Mouse (Mus musculus) layer of hippocampus, postnatal 10 days (tissue): Measurements from ENCODE around the gene Tuba1b. TPM values are rescaled to one million over a fixed set of nuclear protein-coding genes. Genes with fewer than 3 reads are reported as not detected.
"Not testable (repeated sequence)": the region's sequence is repeated elsewhere in the genome, so short reads cannot be mapped to it uniquely, and the experiment has no call there.

ENCODE experiments used
- DNase-seq, 2 experiments: peaks; one replicate each; pipeline ENCODE4 v3.0.0; 2021; ENCODE audit warnings: low spot score in 2 of 2
- total RNA-seq, 2 experiments: library from RNA; stranded (reverse); gene quantifications; 2 replicates each; pipeline ENCODE4 v1.2.3; 2021

The Tuba1b gene
- total RNA-seq, 2 experiments from 2014 or later = 931 to 937 TPM

DNA sequence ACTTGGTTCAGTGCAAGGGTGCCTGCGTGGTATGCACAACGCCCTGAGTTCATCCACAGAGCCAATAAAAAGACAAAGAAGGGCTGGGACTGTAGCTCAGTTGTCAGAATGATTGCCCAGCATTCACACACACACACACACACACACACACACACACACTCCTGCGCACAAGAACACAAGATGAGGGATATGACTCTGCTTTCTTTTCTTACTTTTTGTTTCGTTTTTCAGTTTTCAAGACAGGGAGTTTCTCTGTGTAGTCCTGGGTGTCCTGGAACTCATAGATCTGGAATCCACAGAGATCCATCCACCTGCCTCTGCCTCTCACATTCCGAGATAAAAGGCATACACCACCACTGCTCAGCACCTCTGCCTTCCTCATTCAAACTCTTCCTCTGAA lies 6.8 kb downstream of the Tuba1b start:
- no peak for DNase-seq

DNA sequence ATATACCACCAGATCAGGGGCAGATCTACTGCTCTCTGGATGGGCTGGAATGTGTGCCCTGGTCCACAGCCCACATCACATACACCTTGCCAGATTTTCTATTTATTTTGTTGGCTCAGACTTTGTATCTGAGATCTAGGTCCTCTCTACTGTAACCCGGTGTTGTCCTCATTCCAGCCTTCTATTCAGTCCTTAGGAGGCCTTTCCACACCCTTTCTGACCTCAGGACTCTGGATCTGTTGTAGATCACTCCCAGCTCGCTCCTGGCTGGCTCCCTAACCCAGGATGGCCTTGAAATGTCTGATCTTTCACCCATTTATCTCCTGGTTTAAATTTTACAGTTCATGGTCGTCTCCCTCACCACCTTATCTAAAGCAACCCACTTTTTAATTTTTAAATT lies 9.7 kb downstream of the Tuba1b start:
- no peak for DNase-seq

DNA sequence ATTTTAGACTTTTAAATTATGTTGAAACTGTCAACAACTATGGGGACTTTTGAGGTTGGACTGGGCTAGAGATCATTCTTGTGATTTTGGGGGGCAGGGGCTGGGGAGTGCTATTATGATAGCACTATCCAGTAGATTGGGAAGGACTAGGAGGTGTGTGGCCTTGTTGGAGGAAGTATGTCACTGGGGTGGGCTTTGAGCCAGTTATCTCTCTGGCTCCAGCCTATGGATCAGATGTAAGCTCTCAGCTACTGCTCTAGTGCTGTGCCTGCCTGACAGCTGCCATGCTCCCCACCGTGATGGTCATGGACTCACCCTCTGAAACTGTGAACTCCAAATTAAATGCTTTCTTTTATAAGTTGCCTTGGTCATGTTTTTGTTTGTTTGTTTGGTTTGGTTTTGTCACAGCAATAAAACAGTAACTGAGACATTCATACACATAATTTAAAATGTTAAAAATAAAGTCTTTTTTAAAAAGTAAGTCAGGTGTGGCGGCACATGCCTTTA lies 11.3 kb downstream of the Tuba1b start:
- no peak for DNase-seq

DNA sequence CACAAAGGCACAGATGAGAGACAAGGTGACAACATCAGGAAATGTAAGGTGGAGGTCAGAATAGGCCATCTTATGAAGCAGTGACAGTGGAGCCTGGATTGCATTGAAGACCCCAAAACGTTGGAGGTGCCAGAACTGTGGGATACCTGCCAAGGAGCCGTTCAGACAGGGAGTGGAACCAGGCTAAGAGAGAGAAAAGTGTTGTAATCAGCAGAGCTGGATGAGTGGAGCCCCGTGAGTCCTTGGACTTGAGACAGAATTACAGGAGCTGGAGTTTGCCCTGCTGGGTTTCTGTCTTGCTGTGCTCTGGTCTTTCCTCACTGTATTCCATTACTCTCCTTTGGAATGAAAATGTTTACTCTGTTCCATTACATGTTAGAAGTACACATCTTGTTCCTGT lies 11.8 kb downstream of the Tuba1b start:
- DNase-seq = no peak

DNA sequence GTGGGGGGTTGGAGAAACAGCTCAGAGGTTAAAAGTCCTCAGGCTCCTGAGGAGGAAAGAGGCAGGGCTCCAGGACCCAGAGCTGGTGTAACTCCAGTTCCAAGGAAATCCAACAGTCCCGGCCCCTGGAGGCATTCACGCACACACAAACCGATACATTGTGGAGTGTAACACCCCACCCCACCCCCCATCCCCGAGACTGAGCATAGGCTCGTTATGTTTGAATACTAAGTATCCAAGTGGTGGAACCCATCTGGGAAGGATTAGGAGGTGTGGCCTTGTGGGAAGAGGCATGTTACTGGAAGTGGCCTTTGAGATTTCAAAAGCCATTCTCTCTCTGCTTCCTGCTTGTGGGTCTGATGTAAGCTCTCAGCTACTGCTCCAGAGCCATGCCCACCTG lies 12.9 kb downstream of the Tuba1b start:
- no peak for DNase-seq

DNA sequence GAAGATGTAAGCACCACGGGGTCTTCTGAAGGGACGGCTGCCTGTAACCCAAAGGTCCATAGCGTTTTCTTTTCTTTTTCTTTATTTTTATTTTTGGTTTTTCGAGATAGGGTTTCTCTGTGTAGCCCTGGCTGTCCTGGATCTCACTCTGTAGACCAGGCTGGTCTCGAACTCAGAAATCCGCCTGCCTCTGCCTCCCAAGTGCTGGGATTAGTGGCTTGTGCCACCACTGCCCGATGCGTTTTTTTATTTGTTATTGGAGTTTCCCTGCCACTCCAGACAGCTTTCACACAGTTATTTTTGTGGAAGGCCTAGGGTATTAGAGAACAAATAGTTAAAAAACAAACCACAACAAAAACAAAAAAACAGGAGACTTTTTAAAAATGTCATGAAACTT lies 15.9 kb downstream of the Tuba1b start:
- not testable (repeated sequence) for DNase-seq

DNA sequence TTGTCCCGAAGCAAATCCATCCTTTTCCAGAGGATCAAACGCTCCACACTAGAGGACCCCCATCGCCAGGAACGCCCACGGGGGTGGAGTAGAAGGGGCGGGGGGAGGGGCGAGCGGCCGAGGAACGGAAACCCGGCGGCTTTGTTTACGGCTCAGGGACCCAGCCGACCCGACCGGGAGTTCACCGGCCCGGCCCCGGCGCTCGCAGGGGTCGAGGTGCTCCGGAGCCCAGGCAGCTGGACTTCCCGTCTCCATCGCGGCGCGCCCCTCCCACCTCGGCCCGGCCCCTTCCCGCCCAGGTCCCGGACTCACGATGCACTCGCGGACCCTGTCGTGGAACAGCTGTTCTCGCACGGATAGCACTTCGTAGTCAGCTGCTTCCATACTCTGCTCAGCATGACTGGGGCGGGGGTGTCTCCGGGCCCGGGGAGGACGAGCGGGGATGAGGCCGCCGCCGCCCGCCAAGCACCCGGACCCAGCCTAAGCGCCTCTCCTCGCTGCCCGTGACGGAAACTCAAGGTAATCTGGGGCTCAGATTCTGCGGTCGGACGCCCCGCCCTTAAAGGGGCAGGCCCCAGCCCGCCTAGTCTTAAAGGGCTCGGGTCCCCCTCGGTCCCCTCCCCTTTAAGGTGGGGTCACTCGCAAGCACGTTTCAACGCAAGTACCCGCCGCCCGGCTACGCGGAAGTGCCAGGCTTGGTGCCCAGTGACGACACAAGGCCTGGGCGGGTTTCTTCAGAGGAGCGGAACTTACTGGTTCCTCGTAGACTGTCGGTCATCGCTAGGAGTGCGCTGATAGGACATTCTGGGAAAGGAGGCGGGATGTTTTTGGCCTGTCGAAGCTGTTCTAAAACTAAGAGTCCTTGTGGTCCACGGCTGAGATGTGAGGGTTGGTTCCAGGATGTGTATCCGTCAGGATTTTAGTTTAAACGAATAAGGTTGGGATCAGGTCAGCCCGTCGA lies 16.5 kb downstream of the Tuba1b start, which contains the start of gene Lmbr1l:
Gene Lmbr1l, minus strand, starts transcription at position 694 of the 961 bp plus-strand sequence.
- peak; percentile 98 to 99 for DNase-seq

DNA sequence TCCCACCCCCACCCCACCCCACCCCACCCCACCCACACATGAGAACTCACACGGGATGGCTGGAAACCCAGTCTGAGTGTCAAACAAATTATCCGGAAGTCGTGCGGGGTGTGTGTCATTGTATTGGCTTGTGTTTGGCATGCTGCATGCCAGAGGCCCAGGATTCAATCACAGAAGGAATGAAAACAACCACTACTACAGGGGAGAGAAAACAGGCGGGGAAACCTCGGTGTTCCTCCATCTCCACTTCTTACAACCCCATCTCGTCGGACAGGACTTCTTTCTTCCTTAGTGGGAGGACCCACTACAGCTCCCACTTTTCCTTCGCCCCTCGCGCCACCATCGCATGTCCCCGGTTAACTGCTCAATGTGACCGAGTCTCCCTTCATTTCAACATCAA lies 17.3 kb downstream of the Tuba1b start:
- DNase-seq = peak in 1 of 2 experiments; percentile 37

DNA sequence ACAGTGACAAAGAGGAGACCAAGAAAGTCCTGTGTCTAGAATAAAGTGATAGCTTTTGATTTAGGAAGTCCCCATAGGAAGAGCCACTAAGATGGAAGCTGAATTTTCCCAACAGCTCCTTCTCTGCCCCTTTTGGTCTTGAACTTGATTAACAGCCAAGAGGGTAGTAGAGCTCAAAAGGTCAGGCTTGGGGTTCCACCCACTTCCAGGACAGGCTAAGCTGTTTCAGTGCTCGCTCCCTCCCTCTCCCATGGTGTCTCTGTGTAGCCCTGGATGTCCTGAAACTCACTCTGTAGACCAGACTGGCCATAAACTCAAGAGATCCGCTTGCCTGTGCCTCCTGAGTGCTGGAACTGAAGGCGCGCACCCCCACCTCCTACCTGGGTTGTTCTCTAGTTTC lies 18.3 kb downstream of the Tuba1b start:
- no peak for DNase-seq

DNA sequence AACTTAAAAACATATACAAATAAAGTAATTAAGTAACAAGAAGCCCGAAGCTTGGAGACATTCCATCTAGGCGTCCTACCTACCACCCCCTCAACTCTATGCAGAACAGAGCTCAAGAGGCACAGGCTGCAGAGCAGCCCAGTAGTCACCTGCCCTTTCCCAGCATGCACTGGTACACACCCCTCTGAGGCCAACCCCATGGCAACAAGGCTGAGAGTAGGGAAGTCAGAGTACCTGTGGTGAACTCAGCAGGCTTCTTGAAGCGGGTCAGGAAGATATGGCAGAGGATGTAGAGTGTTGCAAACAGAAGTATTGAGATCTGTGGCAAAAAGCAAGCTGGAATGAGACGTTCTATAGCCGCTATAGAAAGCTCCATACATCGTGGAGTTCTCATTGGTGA lies 19.5 kb downstream of the Tuba1b start:
- DNase-seq = no peak

DNA sequence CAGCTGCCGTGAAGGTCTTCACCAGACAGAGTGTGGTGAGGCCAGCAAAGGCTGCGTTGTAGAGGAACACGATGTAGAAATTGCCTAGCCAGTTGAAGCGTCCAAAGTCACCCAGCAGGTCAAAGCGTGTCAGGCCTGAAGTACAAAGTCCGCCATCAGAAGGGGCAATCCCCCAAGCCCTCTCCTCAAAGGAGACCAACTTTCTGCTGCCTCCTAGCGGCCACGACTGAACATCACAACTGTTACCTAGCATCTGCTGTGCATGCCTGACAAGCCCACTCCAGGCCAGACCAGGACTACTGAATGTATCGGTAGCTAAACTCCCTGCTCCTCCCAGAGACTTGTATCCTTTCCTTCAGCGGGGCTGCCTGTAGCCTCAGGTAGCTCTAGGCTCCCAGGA lies 29.7 kb downstream of the Tuba1b start:
- DNase-seq = peak; percentile 57 to 61

DNA sequence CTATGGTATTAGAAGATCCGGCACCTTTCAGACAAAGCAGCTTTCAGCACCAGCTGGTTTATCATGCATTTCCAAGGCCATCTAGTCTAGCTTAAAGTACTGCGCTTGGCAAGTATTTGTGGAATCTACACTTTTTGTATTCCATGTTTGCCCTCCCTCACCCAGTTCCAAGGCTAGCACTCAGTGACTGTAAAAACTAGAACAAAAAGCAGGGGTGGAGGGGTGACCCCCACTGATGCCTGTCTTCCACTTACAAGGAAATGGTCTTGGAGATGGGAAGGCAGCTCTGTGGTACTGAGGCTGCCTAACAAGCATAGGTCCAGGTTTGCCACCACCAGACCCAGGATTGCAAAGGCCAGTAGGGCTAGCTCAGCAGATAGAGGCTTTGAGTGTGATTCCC lies 31.8 kb downstream of the Tuba1b start:
- no peak for DNase-seq

DNA sequence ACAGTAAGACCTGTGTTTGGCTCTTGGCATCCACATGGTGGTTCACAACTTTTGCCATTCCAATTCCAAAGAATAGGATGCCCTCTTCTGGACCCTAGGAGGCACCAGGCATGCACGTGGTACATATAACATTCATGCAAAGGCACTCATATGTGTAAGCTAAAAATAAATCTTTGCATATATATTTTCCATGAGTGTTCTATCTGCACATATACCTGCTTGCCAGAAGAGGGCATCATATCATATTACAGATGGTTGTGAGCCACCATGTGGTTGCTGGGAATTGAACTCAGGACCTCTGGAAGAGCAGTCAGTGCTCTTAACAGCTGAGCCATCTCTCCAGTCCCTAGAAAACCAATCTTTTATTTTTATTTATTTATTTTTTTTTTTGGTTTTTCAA lies 32.8 kb downstream of the Tuba1b start:
- no peak for DNase-seq

DNA sequence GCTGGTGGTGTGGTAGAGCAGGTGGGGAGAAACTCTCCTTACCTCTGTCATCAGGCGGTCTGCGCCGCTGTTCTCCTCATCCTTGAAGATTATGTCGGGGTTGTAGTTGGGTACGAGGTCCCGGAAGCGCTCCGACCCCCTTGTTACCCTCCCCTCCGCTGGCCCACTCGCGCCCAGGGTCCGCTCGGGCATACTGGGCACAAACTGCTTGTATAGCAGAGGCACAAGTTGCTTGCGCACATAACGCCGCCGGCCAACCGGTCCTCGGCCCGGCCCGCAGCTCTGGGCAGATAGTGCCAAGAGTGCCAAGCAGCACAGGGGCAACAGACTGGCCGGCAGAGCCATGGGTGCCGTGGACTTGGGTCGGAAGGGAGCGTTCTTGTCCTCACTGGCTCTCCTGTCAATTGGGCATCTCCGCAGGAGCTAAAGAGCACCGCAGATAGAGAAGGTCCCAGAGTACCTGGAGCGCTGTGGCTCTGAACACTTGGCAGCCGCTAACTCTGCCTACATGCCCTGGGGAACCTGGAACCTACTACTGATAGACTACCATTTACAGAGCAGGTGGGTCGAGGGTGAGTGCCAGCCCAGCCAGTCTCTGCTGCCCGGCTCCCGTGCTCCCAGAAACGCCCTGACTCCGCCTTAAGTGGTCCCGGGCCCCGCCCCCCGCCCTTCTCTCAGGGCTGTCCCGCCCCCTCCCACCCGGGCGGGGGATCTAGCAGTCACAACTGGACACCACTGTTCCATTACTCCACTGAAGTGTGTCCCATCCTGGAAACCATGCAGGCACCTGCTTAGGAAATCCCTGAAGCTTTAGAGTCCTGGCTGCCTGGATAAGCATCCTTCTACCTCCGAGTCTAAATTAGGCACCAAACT lies 36.2 kb downstream of the Tuba1b start, which contains the start of gene Dhh:
Gene Dhh, minus strand, starts transcription at position 613 of the 873 bp plus-strand sequence.
- no peak for DNase-seq

DNA sequence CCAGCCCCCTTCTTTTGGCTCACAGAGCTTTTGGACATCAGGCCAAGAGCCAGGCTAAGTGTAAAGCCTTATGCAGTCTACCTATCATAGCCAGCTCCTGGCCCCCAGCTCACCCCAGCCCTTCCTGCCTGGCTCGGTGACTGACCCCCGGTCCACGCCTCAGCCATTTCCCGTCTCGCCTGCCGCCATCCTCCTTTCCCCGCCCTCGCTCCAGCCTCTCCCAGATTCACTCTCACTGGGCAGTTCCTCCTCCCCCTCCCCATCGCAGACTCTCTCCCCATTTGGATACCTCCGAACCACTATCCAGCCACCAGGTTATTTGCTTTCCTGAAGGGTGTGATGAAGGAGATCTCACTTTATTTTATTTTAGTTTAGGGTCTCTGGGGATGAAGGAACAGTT lies 36.9 kb downstream of the Tuba1b start:
- no peak for DNase-seq

DNA sequence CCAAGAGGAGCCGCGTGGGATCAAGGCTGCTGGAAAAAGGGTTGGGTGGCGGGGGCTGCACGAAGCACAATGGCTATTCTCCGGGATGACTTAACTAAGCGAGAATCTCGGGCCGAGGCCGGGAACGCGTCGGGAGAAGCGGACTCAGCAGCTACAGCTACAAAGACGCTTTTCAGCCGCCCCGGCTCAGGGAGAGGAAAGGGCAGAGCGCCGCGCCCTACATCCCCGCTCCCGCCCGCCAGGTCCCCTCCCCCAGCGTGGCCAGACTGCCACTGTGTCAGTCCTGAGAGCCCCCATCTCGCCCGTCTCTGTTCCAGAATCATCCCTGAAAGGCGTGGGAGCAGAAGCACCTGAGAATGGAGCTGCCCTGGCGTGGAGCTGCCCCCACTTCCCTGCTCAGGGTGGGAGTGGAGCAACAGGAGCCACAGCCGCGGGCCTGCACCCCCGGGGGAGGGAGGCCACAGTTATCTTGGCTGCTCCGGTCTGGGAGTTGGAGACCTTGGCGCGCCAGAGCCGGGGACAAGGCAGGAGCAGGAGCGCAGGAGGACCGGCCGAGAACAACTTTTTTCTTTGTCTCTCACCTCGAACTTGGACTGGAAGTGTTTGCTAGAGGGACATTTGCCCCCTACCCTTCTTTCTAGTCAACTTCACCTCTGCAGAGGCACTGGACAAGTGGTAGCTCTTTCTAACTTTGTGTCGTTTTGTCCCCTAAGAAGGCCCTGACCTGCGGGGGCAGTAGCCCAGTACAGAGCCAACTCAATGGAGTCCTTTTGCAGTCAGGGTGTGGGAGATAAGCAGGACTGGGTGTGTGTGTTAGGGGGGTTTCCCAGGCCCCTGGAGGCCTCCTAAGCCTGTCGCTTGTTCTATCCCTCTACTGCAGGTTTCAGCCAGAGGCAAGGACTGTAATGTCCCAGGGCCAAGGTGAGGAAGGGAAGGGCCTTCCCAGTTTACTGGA lies 38.5 kb downstream of the Tuba1b start:
- no peak for DNase-seq

DNA sequence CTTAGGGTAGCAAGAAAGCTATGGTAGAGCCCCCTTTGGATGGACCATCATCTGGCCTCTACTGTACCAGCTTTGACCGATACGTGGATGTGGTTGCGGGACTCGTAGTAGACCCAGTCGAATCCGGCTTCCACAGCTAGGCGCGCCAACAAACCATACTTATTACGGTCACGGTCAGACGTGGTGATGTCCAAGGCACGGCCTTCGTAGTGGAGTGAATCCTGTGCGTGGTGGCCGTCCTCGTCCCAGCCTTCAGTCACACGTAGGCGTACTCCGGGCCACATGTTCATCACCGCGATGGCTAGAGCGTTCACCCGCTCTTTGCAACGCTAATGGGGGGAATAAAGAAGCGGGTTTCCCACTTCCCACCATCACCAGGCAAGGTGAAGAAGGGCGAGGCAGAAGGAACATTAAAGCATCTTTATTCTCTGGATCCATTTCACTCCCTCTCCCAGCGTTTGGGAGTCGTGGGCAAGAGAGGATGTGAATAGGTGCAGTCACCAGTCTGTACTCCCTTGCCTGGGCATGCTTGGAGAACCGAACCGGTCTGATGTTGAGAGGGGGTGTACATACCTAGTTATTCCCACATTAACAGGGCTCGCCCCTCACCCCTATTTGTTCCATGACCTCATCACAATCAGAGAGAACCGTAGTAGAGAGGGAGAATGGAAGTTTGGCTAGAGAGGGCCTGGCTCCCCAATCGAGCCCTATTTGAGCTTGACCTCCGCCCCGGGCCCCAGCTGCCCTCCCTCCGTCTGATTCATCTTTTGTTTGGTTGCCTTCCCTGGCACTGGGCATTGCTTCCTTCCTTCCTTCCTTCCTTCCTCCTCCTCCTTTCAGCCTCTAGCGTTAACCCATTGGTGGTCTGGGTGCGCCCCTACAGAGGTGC lies 39.4 kb downstream of the Tuba1b start:
- DNase-seq = no peak

DNA sequence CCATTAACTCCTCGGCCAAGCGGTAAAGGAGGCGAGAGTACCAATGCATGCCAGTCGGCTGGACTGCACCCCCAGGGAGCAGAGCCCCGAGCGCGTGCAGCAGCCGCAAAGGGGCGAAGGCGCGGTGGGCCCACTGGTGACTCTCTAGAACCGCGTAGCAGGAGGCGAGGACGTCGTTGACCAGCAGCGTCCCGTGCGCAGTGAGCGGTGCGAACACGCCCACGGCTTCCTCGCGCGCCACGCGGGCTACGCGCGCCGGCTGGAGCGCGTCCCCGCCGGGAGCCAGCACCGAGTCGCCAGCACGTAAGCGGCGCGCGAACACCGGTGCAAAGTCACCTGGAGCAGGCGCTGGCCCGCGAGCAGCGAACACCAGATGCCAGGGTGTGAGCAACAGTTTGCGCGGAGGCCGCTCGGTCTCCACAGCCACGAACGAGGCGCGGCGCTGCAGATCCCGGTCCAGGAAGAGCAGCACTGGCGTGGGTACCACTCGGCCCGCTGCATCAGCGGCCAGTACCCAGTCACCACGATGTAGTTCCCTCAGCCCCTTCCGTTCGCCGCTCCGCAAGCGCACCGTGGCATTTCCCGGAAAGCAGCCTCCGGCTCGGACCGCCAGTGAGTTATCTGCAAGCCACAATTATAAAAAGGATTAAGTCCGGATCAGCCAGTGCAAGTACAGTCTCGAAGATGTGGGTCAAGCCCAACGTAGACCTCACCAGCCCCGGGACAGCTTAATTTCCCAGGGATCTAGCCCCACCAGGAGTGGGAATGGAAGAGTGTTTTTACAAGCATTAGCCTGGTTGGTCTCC lies 40.2 kb downstream of the Tuba1b start, which contains the start of gene Rhebl1:
Gene Rhebl1, minus strand, starts transcription at position 601 of the 806 bp plus-strand sequence.
- peak; percentile 37 to 41 for DNase-seq

DNA sequence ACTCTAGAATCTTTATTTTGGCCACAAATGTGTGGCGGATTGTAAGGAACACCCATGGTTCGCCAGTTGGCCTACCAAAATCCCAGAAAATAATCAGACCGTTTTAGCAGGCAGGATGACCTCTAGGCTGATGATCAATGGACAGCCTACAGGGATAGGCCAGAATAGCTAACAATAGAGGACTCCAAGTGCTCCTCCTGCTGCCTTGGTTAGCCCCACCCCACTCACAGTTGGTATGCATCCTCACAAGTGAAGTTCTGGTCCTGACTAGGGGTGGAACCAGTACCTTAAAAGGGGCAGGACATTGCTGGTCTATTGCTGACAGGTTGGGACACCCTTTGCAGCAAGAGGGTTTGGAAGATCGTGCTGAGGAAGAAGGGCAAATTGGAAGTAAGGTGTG lies 41.3 kb downstream of the Tuba1b start:
- DNase-seq = no peak
